Mouse (Mus musculus) heart, postnatal 0 days (tissue): ENCODE results near the gene Psmb7. TPM values are rescaled to one million over a fixed set of nuclear protein-coding genes. Genes with fewer than 3 reads are reported as not detected.

ENCODE experiments used
- ATAC-seq: fragments of 200-750 bp; cut with Nextera tagmentation; 2 replicates; pipeline ENCODE4 v1.8.0; 2017; ENCODE audit warnings: low read depth, moderate number of reproducible peaks, moderate library complexity; ENCODE audit not compliant: insufficient read depth
- DNase-seq: peaks from one replicate; pipeline ENCODE4 v3.0.0-alpha.2; 2016; ENCODE audit warnings: low spot score
- H3K27ac ChIP-seq: fragments of 300-500 bp; sonication (generic); 2 replicates; pipeline ENCODE4 v1.5.1; 2014; ENCODE audit warnings: low read depth, mild to moderate bottlenecking
- H3K27me3 ChIP-seq: fragments of 300-500 bp; sonication (generic); 2 replicates; pipeline ENCODE4 v1.6.1; 2014; ENCODE audit warnings: low read length, mixed read lengths; ENCODE audit not compliant: control insufficient read depth, insufficient read depth
- H3K36me3 ChIP-seq: fragments of 300-500 bp; sonication (generic); replicated peaks from 2 replicates; pipeline ENCODE4 v1.6.1; 2014; ENCODE audit warnings: low read length, mixed read lengths; ENCODE audit not compliant: control insufficient read depth, insufficient read depth
- H3K4me1 ChIP-seq: fragments of 300-500 bp; sonication (generic); 2 replicates; pipeline ENCODE4 v1.6.1; 2014; ENCODE audit warnings: antibody characterized with exemption; ENCODE audit not compliant: control insufficient read depth, insufficient read depth
- H3K4me2 ChIP-seq: fragments of 300-500 bp; sonication (generic); 2 replicates; pipeline ENCODE4 v1.6.1; 2014; ENCODE audit warnings: low read depth, mild to moderate bottlenecking, low read length, moderate library complexity
- H3K4me3 ChIP-seq: fragments of 300-500 bp; sonication (generic); 2 replicates; pipeline ENCODE4 v1.5.1; 2014; ENCODE audit warnings: low read depth, low read length
- H3K9ac ChIP-seq: fragments of 300-500 bp; sonication (generic); replicated peaks from 2 replicates; pipeline ENCODE4 v1.6.1; 2014; ENCODE audit warnings: low read depth, low read length, mixed read lengths
- H3K9me3 ChIP-seq: fragments of 300-500 bp; sonication (generic); replicated peaks from 2 replicates; pipeline ENCODE4 v1.6.1; 2016; ENCODE audit warnings: low read length; ENCODE audit not compliant: control insufficient read depth
- CTCF ChIP-seq: IDR thresholded peaks from 2 replicates; pipeline ENCODE4 v1.5.1; 2016; ENCODE audit warnings: antibody characterized with exemption, control low read depth, low read depth
- EP300 ChIP-seq: IDR thresholded peaks from 2 replicates; pipeline ENCODE4 v1.6.1; 2016; ENCODE audit warnings: antibody characterized with exemption, low read depth
- WGBS: fragments of 180-500 bp; shearing (Covaris S2); extraction: QIAGEN DNeasy Blood & Tissue Kit; methylation state at CpG from one replicate; pipeline ENCODE4 v1.1.7; 2014; 5-methylcytosine and 5-hydroxymethylcytosine counted together
- polyA plus RNA-seq: library from polyadenylated mRNA; unstranded; fragments of >200 nt; fragmentation: Nextera tagmentation; extraction: Ambion mirVana; gene quantifications from 2 replicates; pipeline ENCODE4 v1.2.1, GENCODE M21; 2015
- total RNA-seq: library from RNA; depleted of rRNA; stranded (reverse); fragments of >200 nt; gene quantifications from 2 replicates; pipeline ENCODE4 v1.2.3, GENCODE M21; 2014; ENCODE audit warnings: low replicate concordance

Gene Psmb7
- total and polyA plus RNA-seq, 2 experiments from 2014 or later = 220 to 241 TPM

DNA sequence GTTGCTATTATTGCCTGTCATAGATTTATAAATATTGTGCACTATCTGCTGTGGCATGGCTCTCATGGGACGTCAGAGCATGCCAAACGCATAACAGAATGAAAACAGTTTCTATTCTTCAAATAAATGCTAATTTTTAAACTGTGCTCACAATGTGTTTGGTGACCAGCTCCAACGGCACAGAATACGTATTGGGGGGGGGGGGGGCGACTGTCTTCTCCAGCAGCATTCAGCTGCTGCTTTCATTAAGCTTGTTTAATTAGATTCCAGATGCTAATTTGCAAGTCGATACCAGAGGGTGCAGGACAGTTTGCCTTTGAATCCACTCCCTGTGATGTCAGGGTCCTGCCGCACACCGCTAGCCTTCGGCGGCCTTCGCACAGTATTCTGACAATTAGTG, 34.6 kb downstream of the Psmb7 start:
- ATAC-seq (no peak), DNase-seq (no peak)
- no peak overlapping the region for H3K4me3 ChIP-seq
- TF ChIP-seq EP300 (no peak), CTCF (no peak)
- WGBS = 79% methylated on average over 11 of the region's 11 CpGs
- H3K9me3 ChIP-seq = no peaks in the 10 kb centered on the region
- peaks cover 12% of the 10 kb centered on the region for H3K4me1 ChIP-seq
- no peak overlapping the region for H3K27ac ChIP-seq
- H3K4me2 ChIP-seq = no peak overlapping the region
- H3K9ac ChIP-seq = no peak overlapping the region
- H3K36me3 ChIP-seq = 0 out of 2 replicates have a peak, but pooled peaks cover 13% of the 10 kb centered on the region
- no peaks in the 10 kb centered on the region for H3K27me3 ChIP-seq

DNA sequence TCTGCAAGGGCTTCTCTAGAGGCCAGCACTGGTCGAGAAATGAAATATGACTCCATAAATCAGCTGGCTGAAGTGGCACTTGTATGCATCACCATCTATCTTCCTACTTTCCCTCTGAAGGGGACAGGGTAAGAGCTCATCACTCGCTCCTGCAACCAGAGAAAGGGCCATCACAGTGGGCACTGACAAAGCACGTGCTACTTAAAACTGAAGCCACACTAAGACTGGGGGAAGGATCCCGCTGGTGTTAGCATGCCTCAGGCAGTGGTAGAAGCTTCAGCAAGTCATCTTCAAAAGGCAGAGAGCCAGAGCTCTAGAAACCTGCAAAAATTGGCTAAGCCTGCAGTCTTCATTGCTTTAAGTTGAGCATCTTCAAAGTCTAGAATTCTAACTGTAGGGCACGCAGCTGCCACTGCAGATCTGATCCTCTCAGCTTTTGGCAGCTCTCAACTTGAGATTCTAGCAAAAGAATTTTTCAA, 35.0 kb downstream of the Psmb7 start:
- Histone ChIP-seq H3K4me3 (no peak overlapping the region), H3K9ac (no peak overlapping the region), H3K36me3 (0 out of 2 replicates have a peak, but pooled peaks cover 13% of the 10 kb centered on the region), H3K4me2 (no peak overlapping the region), H3K27ac (no peak overlapping the region; the same call in 1 of the 2 replicates), H3K4me1 (peaks cover 12% of the 10 kb centered on the region), H3K9me3 (no peaks in the 10 kb centered on the region), H3K27me3 (no peaks in the 10 kb centered on the region)
- TF ChIP-seq CTCF (no peak), EP300 (no peak)
- ATAC-seq = no peak
- DNase-seq = no peak
- 59% methylated on average over 5 of the region's 5 CpGs for WGBS

DNA sequence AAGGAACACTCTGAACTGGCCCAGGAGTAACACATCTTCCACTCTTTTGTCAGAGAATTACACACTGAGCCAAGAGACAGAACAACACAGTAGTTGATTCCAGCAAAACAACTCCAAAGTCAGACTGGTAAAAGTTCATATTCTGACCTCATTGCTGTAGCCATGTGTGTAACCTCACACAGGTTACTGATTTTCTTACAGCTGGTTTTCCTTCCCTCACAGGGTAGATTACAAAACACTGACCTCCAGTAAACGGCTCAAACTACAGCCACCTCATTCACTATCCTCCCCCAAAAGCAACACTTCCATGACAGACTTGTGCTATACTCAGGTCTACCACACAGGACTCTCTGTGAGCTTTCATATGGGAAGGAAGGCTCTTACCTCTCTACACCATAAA, 36.2 kb downstream of the Psmb7 start:
- no peak overlapping the region for H3K9ac ChIP-seq
- no peaks in the 10 kb centered on the region for H3K27me3 ChIP-seq
- H3K4me2 ChIP-seq = no peak overlapping the region
- 75% methylated on average over 1 of the region's 1 CpGs for WGBS
- H3K4me1 ChIP-seq = peaks cover 12% of the 10 kb centered on the region
- H3K4me3 ChIP-seq = no peak overlapping the region
- no peak for ATAC-seq
- no peak for DNase-seq
- 0 out of 2 replicates have a peak, but pooled peaks cover 7% of the 10 kb centered on the region for H3K36me3 ChIP-seq
- H3K9me3 ChIP-seq = no peaks in the 10 kb centered on the region
- no peak overlapping the region for H3K27ac ChIP-seq
- TF ChIP-seq EP300 (no peak), CTCF (no peak)

DNA sequence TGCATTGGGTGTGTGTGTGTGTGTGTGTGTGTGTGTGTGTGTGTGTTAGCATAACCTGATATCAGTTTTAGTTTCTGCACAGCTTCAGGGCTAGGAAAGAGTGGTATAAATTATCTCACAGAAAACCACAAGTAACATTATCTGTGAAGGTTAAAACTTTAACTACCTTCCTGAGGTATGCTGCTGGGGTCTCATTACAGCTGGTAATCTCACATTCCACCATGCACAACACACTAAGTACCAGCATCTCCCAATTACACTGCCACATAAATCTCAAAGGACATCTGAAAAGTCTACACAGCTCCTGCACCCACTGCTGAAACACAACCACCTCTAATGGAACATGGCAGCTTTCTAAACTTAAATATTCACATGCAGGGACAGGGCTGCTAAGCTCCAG, 43.0 kb downstream of the Psmb7 start:
- no peak for TF ChIP-seq EP300
- TF ChIP-seq CTCF = no peak
- no peak overlapping the region for H3K4me3 ChIP-seq
- H3K9me3 ChIP-seq = no peaks in the 10 kb centered on the region
- DNase-seq = no peak
- no peak overlapping the region for H3K27ac ChIP-seq
- H3K4me1 ChIP-seq = no peaks in the 10 kb centered on the region
- no peaks in the 10 kb centered on the region for H3K27me3 ChIP-seq
- H3K36me3 ChIP-seq = no peaks in the 10 kb centered on the region
- no peak overlapping the region for H3K9ac ChIP-seq
- ATAC-seq = no peak
- H3K4me2 ChIP-seq = no peak overlapping the region

DNA sequence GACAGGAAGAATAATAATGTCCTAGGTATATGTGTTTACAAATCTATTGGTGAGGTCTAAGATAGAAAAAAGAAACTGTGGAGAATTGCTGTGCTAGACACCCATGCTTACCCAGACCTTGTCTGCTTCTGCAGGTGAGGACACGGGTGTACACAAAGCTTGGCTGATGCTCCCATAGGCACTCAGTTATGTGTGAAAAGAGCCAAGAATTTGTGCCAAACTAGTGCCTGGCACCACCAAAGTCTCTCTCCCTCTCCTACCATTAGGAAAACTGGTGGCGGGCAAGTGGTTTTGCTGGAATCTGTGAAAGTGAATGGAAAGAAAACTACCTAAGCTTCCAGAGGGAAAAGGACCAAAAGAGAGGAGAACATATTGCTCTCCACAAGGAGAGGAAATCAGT, 45.5 kb downstream of the Psmb7 start:
- no peak for ATAC-seq
- no peaks in the 10 kb centered on the region for H3K36me3 ChIP-seq
- H3K4me1 ChIP-seq = no peaks in the 10 kb centered on the region
- 90% methylated on average over 2 of the region's 2 CpGs for WGBS
- no peak for DNase-seq
- H3K27me3 ChIP-seq = no peaks in the 10 kb centered on the region
- H3K9me3 ChIP-seq = no peaks in the 10 kb centered on the region
- no peak overlapping the region for H3K4me3 ChIP-seq
- no peak for TF ChIP-seq CTCF
- TF ChIP-seq EP300 = no peak
- no peak overlapping the region for H3K27ac ChIP-seq
- H3K9ac ChIP-seq = no peak overlapping the region
- no peak overlapping the region for H3K4me2 ChIP-seq

DNA sequence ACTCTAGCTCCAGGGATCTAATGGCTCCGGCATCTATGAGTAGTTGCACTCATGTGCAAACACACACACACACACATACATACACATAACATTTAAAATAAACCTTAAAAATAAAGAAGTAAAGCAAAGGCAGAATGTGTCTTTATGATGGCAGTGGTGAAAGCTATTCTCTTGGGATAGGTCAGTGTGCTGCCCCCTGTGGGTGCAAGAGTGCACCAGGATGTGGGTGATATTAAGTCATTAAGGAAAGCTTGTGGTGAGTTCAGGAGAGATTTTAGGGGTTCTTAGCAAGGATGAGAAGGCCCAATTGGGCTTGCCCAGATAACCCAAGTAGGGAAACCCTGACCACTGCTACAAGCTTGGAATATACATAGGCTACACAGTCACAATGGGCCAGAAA, 46.0 kb downstream of the Psmb7 start:
- Histone ChIP-seq H3K27me3 (no peaks in the 10 kb centered on the region), H3K36me3 (no peaks in the 10 kb centered on the region), H3K4me1 (no peaks in the 10 kb centered on the region), H3K4me2 (no peak overlapping the region), H3K9me3 (no peaks in the 10 kb centered on the region), H3K9ac (no peak overlapping the region), H3K4me3 (no peak overlapping the region), H3K27ac (no peak overlapping the region)
- 77% methylated on average over 1 of the region's 1 CpGs for WGBS
- DNase-seq (no peak), ATAC-seq (no peak)
- peak; percentile 28 for TF ChIP-seq CTCF
- no peak for TF ChIP-seq EP300
